Mouse (Mus musculus): Measurements from ENCODE around the gene Trex2.

Trex2 gene

GRCm38 (mm10) chrX:73435252-73435651, at the start of gene Trex2:
TSS of gene Trex2 (minus strand) at chrX:73435344.
- in situ Hi-C loops (cut with MboI), result no loop called here

DNA sequence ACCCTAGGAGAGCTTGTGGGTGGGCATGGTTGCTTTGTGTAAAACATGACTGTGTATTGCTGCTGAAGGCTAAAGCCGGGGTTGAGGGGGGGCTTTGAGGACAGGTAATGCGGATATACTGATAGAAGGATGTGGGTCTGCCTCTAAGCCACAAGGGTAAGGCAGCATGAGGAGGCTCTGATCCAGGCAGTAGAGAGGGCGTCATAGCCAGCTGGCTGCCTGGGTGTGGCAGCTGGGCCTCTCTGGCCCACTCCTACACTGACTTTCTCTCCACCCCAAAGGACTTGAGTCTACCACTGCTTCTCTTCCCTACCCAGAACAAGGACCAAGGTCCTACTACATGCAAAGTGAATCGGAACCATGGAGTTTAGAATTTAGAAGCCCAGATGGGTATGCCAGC, 49.7 kb upstream of the Trex2 start:
- in situ Hi-C loops (cut with MboI), result no loop called here

DNA sequence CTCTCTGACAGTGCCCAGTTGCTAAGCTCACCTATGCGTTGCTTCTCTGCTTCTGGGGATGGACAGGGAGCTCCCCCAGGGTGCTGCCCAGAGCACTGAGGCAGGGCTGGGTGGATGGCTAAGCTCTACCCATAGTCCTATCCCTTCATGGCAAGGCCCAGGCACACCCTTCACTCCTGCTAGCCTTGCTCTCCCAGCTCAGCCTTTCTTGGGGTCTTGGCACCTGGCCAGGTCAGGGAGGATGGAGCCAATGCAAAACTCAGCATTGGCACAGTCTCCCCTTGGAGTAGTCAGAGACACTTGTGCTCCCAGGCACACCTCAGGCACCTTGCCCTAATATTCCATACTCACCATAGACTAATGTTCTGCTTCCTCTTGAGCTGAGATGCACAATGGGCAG, 48.9 kb upstream of the Trex2 start:
- in situ Hi-C loops (cut with MboI), result no loop called here

GRCm38 (mm10) chrX:73483484-73483810, 48.3 kb upstream of the Trex2 start, which contains the start of gene Bgn:
TSS of gene Bgn (plus strand) at chrX:73483602.
- in situ Hi-C loops (cut with MboI), result no loop called here

GRCm38 (mm10) chrX:73482643-73483483, 47.7 kb upstream of the Trex2 start:
- in situ Hi-C loops (cut with MboI), result no loop called here

GRCm38 (mm10) chrX:73480334-73480733, 45.2 kb upstream of the Trex2 start:
- in situ Hi-C loops (cut with MboI), result no loop called here

- in situ Hi-C loops (cut with MboI), result no loop called here
These were observed 44.5 kb upstream of the Trex2 start for GRCm38 (mm10) chrX:73479656-73480055.

DNA sequence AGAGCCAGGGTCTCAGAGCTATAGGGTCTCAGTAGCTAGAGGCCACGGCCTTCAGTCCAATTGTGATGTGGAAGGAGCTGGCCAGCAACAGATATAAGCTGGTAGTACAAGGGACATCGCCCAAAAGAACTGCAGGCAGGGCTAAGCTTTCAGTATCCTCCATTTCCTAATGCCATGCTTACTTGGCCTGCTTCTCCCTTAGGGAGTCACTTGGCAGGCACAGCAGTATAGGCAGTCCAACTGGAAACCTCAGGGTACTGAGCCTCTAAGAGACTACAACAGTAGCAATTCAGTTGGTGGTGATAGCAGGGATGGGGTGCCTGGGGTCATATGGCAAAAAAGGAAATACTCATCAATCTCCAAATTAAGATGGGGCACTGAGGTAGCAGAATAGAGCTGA, 42.4 kb upstream of the Trex2 start:
- in situ Hi-C loops (cut with MboI), result no loop called here

- in situ Hi-C loops (cut with MboI), result no loop called here
These were observed 41.5 kb upstream of the Trex2 start for GRCm38 (mm10) chrX:73476621-73477020.

GRCm38 (mm10) chrX:73475658-73476256, 40.6 kb upstream of the Trex2 start:
- in situ Hi-C loops (cut with MboI), result no loop called here

- in situ Hi-C loops (cut with MboI), result no loop called here
These were observed 39.4 kb upstream of the Trex2 start for GRCm38 (mm10) chrX:73474340-73475165.

- in situ Hi-C loops (cut with MboI), result no loop called here
These were observed 36.6 kb upstream of the Trex2 start for GRCm38 (mm10) chrX:73471764-73472163.

DNA sequence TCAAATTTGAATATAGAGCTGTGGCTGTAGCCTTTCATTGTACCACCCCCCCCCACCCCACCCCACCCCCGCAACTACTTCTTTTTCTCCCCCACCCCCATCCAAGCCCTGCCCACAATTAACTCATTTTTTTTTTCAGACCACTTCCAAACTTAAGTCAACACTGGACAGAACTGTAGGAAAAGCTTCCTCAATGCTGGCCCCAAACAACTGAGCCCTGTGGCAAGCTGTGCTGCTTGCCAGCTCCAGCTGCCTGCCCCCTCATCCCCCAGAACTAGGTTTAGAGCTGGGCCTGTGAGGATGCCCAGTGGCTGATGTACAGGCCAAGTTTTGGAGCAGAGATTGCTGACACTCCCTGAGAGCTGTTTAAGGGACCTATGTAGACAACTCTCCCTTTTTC, 33.6 kb upstream of the Trex2 start:
- in situ Hi-C loops (cut with MboI), result no loop called here

DNA sequence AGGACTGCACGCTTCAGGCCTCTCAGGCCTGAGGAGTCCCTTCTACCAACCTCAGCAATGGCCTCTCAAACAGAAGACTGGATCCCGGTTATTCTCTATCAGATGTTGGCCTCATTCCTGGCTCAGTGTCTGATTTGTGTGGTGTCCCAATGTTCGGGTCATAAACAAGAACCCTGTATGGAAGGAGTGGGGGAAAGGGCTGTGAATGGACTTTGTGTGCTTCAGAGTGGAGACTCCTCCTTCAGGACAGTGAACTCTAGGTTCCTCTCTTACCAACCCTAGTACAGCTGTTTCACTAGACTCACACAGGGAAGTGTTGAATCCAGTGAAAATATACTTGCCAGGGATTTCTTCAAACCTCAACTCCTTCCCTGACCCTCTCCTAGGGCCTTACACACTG, 33.2 kb upstream of the Trex2 start:
- in situ Hi-C loops (cut with MboI), result no loop called here

DNA sequence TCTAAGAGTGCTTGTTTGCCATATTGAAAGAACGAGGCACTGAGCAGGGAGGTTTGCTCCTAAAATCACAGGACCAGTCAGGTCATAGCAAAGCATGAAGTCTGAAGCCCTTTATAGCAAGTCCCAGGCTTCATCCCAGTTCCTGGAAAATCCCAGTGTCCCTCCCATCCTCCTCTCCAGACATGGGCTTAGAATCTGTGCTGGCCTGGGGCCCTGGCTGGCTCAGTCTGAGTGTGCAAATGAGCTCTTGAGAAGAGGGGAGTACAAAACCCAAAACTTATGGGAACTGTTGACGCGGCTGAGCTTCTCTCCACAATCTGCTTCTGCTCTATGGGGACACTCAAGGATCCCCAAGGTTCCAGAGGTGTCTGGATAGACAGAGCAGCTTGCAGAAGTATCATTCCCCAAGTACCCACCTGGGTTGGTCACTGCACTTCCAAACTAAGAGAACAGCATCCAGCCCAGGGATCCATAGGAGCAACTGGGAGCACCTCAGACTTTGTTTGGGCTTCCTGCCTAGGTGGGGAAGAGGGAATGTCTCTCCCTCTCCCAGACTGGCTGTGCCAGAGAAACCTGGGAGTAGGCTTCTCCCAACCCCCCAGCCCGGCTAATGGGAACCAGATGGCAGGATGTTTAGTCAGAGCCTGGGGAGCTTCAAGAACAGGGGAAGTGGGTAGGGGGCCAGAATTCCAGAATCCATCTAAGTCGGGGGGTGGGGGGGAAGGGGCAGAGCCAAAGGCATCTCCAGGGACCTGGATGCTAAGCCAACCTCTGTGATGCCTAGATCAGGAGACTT, 32.5 kb upstream of the Trex2 start:
- in situ Hi-C loops (cut with MboI), result no loop called here

DNA sequence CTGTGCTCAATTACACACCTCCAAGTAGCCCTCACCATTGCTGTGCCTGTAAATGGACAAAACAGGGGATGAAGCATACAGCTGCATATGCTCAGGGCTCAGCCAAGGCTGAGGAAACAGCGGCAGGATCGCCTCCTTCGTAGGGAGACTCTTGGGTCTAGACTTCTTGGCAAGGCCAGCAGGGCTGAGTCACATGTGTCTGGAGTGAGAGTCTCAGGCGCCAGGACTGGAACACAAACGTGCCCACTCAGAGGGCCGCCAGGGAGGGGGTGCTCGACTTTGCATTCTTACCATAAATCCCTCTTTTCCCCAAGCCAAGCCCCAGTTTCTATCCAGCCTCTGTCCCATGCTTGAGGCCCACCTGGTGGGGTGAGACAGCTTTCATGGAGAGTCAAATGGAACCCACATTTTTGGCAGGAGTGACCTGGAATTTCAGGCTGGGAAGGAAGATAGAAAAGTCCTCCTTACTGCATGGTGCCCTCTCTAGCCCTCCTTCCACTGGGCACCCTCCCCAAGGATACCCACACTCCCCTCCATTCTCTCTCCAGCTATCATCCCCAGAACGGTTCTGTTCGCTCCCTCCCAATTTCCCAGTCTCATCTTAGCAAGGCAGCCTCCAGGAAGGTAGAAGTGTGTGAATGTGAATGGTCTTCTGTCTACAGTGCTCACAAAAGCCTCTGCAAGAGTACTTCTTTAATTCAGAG, 30.5 kb upstream of the Trex2 start:
- in situ Hi-C loops (cut with MboI), result no loop called here

- in situ Hi-C loops (cut with MboI), result no loop called here
These were observed 25.6 kb upstream of the Trex2 start for GRCm38 (mm10) chrX:73460792-73461191.

DNA sequence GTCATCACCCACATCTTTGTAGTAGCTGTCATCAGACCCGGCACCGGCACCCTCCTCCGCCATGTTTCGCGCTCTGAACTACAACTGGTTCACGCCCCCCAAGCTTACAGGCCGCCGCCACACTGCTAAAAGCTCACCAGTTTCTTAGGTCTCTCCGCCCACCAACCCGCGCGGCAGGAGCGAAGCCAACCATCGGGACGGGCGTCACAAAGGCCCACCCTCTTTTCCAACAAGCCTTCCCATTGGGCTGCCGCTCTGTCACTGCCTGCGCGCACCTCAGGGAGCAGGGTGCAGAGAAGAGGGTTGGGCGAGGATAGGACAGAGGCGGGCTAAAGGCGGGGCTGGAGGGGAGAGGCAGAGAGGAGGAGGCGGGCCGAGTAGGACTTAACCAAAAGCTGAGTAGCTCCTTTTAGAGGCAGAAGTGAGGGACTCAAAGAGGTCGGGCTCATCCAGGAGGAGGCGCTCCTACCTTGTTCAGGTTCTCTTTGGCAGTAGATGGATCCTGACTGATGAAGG, 23.8 kb upstream of the Trex2 start, which contains the start of gene Haus7:
Haus7 (minus strand) TSS at position 168 of the 516 bp plus-strand sequence.
- in situ Hi-C loops (cut with MboI), result no loop called here

- in situ Hi-C loops (cut with MboI), result no loop called here
These were observed 16.8 kb upstream of the Trex2 start for GRCm38 (mm10) chrX:73451949-73452348.

GRCm38 (mm10) chrX:73441428-73441827, 6.3 kb upstream of the Trex2 start:
- in situ Hi-C loops (cut with MboI), result no loop called here

DNA sequence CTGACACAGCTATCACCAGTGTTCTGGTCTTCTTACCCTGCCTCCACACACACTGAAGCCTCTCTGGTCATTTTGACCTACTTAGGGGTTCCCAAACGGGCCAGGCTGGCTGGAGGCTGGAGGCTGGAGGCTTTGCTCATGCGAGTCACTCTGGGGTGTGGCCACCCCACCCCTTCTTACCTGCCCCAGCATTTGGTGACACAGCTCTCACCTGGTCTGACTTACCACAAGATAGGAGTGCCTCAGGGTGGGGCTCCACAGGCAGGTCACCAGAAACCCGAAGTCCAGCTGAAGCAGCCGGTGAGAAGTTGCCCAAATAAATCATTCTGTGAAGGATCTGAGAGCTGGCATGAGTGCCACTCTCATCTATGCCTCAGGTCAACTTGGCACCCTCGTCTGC, 2.3 kb downstream of the Trex2 start:
- in situ Hi-C loops (cut with MboI), result no loop called here

Measured in mature B cell (primary cell).